Mouse (Mus musculus): ENCODE measurements around the gene Kif14.

The Kif14 gene

DNA sequence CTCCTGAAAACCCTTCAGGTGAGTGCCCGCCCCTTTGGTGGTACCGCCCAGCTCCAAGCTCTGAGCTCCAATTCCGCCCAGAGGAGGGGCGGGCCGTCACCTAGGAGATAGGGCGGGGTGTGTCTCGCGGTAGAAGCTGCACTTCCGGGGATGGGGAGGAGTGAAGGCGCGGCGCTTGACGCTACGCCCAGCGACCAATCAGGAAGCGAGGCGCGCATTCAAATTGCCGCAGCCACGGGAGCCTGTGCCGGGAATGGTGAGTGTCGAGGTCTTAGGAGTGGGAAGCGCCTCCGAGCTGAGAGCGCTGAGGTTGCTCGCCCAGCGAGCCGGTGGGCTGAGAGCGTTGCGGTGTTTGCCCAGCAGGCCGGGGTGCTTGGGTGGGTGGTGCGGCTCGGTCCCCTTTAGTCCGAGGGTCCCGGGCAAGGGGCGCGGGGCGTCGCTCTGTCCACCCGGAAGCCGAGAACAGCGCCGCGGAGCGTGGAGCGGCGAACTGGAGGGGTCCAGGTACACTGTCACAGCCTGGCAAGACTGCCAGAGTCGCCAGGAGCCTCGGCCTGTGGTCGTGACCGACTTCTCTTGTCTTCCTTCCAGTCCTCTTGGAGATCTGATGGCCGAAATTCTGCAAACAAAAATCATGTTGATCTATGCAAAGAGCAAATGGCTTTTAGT lies at the start of gene Kif14:
Gene Kif14 (plus strand): TSS at position 201 of the 669 bp plus-strand sequence.
- DNase-seq (ENCODE audit: low spot score): peak; percentile 99

- DNase-seq (ENCODE audit: low spot score): no peak
These were observed 47.8 kb upstream of the Kif14 start for GRCm38 (mm10) chr1:136418393-136418792.

- DNase-seq (ENCODE audit: low spot score): no peak
These were observed 38.8 kb upstream of the Kif14 start for GRCm38 (mm10) chr1:136427166-136427969.

DNA sequence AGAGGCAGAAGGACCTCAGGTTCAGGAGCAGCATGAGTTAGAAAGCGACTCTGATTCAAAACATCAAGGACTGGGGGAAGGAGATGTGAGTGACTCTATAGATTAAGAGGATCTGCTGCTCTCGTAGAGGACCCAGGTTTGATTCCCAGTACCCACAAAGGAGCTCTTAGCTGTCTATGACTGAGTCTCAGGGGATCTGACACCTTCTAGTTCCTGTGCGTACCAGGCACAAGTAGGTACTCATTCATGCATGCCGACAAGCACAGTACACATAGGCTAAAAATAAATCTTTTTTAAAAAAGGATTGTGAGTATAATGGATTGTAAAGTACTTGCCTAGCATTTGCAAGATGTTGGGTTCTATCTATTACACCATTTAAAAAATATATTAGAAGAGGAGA lies 37.2 kb upstream of the Kif14 start:
- no peak for DNase-seq (ENCODE audit: low spot score)

- no peak for DNase-seq (ENCODE audit: low spot score)
These were observed 35.9 kb upstream of the Kif14 start for GRCm38 (mm10) chr1:136430126-136430818.

DNA sequence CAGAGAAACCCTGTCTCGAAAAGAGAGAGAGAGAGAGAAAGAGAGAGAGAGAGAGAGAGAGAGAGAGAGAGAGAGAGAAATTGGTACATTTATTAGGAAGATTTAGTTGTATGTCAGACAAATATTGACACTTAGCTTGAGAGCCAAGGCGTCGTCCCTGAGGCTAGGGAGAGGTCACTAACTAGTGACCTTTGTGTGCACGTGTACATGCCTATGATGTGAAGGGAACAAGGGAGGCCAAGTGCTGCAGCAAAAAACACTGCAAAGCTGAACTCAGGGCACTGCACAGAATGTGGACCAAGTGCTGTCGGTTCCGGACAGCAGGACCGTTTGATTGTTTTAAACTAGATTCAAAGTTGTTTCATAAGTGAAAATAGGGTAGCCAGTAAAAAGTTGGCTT lies 25.4 kb upstream of the Kif14 start:
- no peak for DNase-seq (ENCODE audit: low spot score)

DNA sequence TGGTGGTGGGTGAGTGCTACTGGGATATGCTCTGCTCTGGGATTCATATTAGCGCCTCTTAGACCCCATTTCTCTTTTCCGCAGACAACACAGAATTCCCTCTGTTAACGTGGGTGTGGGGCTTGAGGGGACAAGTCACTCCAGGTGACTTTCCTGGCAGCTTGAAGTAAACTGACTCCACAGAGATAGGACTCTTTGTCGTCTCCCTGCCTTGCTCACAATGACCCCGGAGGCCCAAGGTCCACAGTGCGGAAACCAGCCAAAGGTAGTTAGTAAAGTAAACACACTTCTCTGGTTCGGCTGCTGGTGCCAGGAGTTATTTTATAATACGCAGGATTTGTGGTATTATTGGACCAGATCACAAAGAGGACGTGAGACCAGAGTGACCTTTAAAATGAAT lies 23.3 kb upstream of the Kif14 start:
- no peak for DNase-seq (ENCODE audit: low spot score)

GRCm38 (mm10) chr1:136444555-136445255 lies 21.4 kb upstream of the Kif14 start:
- DNase-seq (ENCODE audit: low spot score): no peak

GRCm38 (mm10) chr1:136446933-136447332 lies 19.2 kb upstream of the Kif14 start:
- DNase-seq (ENCODE audit: low spot score): no peak

DNA sequence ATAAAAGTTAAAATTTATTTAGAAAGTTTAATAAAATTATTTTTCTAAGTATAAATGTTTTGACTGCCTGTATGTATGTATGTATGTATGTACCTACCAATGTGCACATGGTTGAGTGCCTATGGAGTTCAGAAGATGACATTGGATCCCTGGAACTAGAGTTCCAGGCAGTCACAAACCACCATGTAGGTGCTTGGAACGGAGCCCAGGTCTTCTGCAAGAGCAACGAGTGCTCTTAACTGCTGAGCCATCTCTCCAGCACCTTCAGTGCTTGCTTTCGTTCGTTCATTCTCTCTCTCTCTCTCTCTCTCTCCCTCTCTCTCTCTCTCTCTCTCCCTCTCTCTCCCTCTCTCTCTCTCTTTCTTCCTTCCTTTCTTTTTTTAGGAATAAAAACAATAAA lies 18.8 kb upstream of the Kif14 start:
- DNase-seq (ENCODE audit: low spot score): no peak

- no peak for DNase-seq (ENCODE audit: low spot score)
These were observed 16.6 kb upstream of the Kif14 start for GRCm38 (mm10) chr1:136449541-136449940.

DNA sequence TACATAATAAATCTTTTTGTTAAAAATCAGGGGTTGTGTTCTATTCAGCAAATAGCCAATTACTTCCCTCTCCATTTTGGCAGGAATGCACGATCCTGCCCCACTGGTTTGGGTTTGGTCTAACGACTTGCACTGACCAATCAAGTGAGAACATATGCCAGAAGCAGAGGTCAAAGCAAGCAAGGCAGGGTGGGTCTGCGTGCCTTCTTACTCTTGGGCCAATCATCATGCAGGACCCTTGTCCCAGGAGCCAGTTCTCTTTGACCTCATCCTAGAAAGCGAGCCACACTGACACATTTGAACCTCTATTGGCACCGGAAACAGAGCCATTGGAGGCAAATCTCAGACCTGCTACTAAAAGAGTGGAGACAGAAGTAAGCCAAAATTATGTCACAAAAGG lies 15.9 kb upstream of the Kif14 start:
- DNase-seq (ENCODE audit: low spot score): no peak

DNA sequence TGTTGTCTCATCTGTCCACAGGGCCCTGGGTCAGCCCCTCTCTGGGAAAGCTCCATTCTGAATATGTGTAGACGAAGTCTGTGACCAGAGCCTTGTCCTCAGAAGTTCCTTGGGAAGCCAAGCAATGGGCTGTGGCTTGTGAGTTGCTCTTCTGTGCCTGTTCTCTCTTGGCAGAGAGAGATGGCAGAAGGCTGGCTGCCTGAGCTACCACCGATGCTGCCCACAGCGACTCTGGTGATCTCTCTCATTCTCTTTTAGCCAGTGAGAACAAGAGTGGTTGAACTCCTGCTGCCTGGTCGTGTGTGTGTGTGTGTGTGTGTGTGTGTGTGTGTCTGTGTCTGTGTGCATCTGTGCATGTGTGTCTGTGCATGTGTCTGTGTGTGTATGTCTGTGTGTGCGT lies 13.7 kb upstream of the Kif14 start:
- DNase-seq (ENCODE audit: low spot score): no peak

- DNase-seq (ENCODE audit: low spot score): no peak
These were observed 10.2 kb upstream of the Kif14 start for GRCm38 (mm10) chr1:136455756-136456585.

- DNase-seq (ENCODE audit: low spot score): no peak
These were observed 9.4 kb upstream of the Kif14 start for GRCm38 (mm10) chr1:136456741-136457140.

DNA sequence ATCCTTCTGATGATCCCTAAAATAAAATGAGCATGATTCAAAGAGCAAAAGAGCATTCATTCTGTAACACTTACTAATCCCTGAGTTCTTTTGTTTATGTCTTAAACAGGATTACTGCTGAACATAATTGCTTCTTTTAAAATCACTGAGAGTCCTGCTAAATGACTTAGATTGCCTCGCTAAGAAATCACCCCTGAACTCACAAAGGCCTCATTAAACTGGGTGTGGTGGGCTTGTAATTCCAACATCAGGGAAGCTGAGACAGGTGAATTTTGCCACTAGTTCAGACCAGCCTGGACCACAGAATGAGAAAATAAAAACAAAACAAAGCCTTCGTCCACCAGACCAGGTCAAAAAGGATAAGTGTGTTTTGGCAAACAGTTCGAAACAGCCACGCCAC lies 8.7 kb upstream of the Kif14 start:
- DNase-seq (ENCODE audit: low spot score): no peak

DNA sequence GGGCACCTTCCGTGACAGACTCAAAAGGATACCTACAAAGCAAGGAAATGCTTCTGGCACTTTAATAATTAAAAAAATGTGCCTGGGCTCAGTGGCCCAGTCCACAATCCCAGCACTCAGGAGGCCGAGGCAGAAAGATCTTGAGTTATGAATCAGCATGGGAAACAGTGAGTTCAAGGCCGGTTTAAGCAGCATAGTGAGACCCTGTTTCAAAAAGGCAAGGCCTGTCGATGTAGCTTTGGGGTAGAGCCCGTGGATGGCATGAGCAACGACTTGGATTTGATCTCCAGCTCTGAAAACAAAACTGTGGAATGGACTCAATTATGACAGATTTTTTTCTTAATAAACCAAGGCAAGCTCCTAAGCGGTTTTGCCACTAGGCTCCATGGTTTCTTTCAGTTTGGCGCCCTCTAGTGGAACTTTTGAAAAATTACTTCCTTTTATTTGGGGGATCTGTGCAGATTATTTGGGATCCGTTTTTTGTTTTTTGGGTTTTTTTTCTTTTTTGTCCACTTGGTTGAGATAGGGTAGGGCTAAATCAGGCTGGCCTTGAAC lies 7.4 kb upstream of the Kif14 start:
- DNase-seq (ENCODE audit: low spot score): peak; percentile 78

DNA sequence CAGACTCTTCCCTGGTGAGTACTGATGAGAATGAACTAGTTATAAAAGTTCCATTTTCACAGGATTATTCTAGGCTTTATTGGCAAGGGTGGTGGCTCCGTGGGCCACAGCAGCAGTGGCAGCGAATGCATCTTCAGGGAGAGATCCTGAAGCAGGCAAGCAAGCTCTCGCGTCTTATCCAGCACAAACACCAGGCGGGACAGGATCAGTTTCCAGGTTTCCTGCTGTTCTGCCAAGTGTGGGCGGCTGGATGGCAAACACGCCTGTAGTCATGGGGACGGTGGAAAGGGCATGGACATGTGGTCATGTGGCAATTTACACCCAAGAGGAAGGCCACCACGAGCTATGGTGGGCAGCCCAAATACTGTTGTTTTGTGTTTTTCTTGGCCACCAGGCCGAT lies 3.7 kb upstream of the Kif14 start:
- no peak for DNase-seq (ENCODE audit: low spot score)

- DNase-seq (ENCODE audit: low spot score): no peak
These were observed 975 bp upstream of the Kif14 start for GRCm38 (mm10) chr1:136465168-136465567.

GRCm38 (mm10) chr1:136469408-136469807 lies 3.3 kb downstream of the Kif14 start:
- no peak for DNase-seq (ENCODE audit: low spot score)

GRCm38 (mm10) chr1:136470471-136470870 lies 4.3 kb downstream of the Kif14 start:
- DNase-seq (ENCODE audit: low spot score): peak; percentile 39

Data from embryo, embryonic 10 days (tissue).